10 mouse cellular contexts compared by ENCODE assay signal in the genomic region with DNA sequence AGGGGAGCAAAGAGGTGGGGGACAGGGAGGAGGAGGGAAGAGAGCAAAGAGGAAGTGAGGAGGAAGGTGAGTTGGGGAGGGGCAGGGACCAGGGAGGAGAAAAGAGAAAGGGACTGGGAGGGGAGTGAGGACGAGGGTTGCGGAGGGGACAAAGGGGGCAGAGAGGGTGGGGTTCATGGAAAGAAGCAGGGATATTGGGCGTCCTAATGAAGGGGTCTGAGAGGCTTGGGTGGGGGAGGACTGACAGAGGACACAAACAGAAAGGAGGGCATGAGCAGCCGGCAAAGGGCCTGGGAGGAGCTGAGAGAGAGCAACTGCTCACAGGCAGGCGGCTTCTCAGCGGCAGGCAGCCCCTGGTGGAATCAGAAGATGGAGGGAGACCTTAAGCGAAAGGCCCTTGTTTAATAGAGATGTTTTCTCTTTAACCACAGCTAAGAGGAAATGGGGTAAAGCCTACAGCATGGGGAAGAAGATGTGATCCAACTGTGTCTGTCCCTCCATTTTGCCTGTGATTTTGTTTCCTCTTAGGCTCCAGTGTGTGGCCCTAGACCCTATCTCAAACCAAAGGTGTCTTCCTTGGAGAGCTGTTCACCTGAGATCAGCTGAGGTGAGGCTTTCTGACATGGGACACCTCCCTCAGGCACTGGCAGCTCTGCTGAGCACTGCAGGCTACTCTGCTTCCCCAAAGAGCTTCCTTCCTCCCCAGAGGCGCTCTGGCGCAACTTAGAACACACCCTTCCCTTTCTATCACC.
DNase-seq lines count a peak whose midpoint lies in the region; ATAC-seq and TF ChIP-seq lines count a peak whose summit lies in the region.
"Had no signal": no experiment of that assay in that cellular context is flagged by ENCODE, and none has a peak within 500 bp of the region (broad histone marks: within the 10 kb centered on the region; RNA-seq: fewer than 3 reads in every experiment).

No protein-coding gene starts in this region.

- peak; percentile 19 to 61; a peak in 3 of 4 replicates for ATAC-seq in hematopoietic stem cell, adult 5-6 weeks (replicated peaks in 1 of 2; ENCODE audit: insufficient read depth in 1 of 2, low FRiP score in 2 of 2, low TSS enrichment in 1 of 2, low read depth in 1 of 2, poor library complexity in 2 of 2, severe bottlenecking in 2 of 2)
- ATAC-seq in megakaryocyte-erythroid progenitor cell, adult 5-6 weeks (replicated peaks; ENCODE audit: low FRiP score, low TSS enrichment, poor library complexity, severe bottlenecking), result no peak

- DNase-seq in spleen, adult 18-20 months, result peak; percentile 65 to 68
- DNase-seq in spleen, adult 12 weeks (ENCODE audit: low spot score), result no peak
- DNase-seq in naive thymus-derived CD4-positive, alpha-beta T cell, adult 2 months (ENCODE audit: low read depth), result peak; percentile 53
- DNase-seq in frontal cortex, postnatal 36 days (ENCODE audit: low spot score in 2 of 2), result no peak
- no peak for DNase-seq in left cerebral cortex, adult 2 months (ENCODE audit: extremely low spot score in 1 of 2, low spot score in 2 of 2)
- DNase-seq: cerebellum, adult 11 months; gastrocnemius, postnatal 25 days had no signal

- H3K27ac ChIP-seq in left cerebral cortex, adult 2 months, result no peak overlapping the region
- H3K27ac ChIP-seq: limb, embryonic 12.5 days had no signal

- intact Hi-C loops in left cerebral cortex, adult 2 months (cut with DNase I), result no loop called here

- no peak overlapping the region for H3K4me3 ChIP-seq in left cerebral cortex, adult 2 months
- H3K4me3 ChIP-seq: limb, embryonic 12.5 days had no signal

- TF ChIP-seq CTCF in left cerebral cortex, adult 2 months (IDR thresholded peaks at IDR 0.05), result no peak

Comparison
In these comparisons a context has a peak if more than half of its experiments do, and no peak if none do; other contexts are left out.
1. DNase-seq: peak in spleen, adult 18-20 months (2 of 2) and naive thymus-derived CD4-positive, alpha-beta T cell, adult 2 months (single experiment); none in spleen, adult 12 weeks (single experiment), frontal cortex, postnatal 36 days (0 of 2) and left cerebral cortex, adult 2 months (0 of 2).